In genomic region chr12:62631888-62632490, GRCm38 (mm10) we compare ENCODE assay signal across 15 mouse cellular contexts.
DNase-seq lines count a peak whose midpoint lies in the region; ATAC-seq lines count a peak whose summit lies in the region.
"Had no signal": no experiment of that assay in that cellular context is flagged by ENCODE, and none has a peak within 500 bp of the region (broad histone marks: within the 10 kb centered on the region; RNA-seq: fewer than 3 reads in every experiment).

No protein-coding gene starts in this region.

- no peaks in the 10 kb centered on the region for H3K4me1 ChIP-seq in hindbrain, embryonic 14.5 days (replicated peaks; ENCODE audit: control insufficient read depth, insufficient read depth, low read length)
- H3K4me1 ChIP-seq in hindbrain, embryonic 12.5 days = no peaks in the 10 kb centered on the region
- H3K4me1 ChIP-seq: limb, embryonic 13.5 days; midbrain, embryonic 10.5 days had no signal

- no peak overlapping the region for H3K27ac ChIP-seq in hindbrain, embryonic 14.5 days
- no peak overlapping the region for H3K27ac ChIP-seq in hindbrain, embryonic 12.5 days
- H3K27ac ChIP-seq: limb, embryonic 13.5 days; midbrain, embryonic 10.5 days had no signal

- no peaks in the 10 kb centered on the region for H3K36me3 ChIP-seq in hindbrain, embryonic 14.5 days (replicated peaks; ENCODE audit: control insufficient read depth, insufficient read depth)
- no peaks in the 10 kb centered on the region for H3K36me3 ChIP-seq in hindbrain, embryonic 12.5 days
- H3K36me3 ChIP-seq: limb, embryonic 13.5 days; midbrain, embryonic 10.5 days had no signal

- H3K9ac ChIP-seq in hindbrain, embryonic 14.5 days = no peak overlapping the region
- no peak overlapping the region for H3K9ac ChIP-seq in hindbrain, embryonic 12.5 days
- H3K9ac ChIP-seq: limb, embryonic 13.5 days had no signal

- H3K4me3 ChIP-seq in hindbrain, embryonic 14.5 days (replicated peaks; ENCODE audit: low read length) = no peak overlapping the region
- no peak overlapping the region for H3K4me3 ChIP-seq in hindbrain, embryonic 12.5 days
- H3K4me3 ChIP-seq: limb, embryonic 13.5 days; midbrain, embryonic 10.5 days had no signal

- H3K9me3 ChIP-seq in hindbrain, embryonic 14.5 days (ENCODE audit: control insufficient read depth, low read length) = no peaks in the 10 kb centered on the region
- no peaks in the 10 kb centered on the region for H3K9me3 ChIP-seq in hindbrain, embryonic 12.5 days (replicated peaks)
- H3K9me3 ChIP-seq: limb, embryonic 13.5 days; midbrain, embryonic 10.5 days had no signal

- peak; percentile 30 for DNase-seq in hindbrain, embryonic 14.5 days (ENCODE audit: low spot score)
- peak; percentile 3 for DNase-seq in right cerebral cortex, postnatal 25 days
- no peak for DNase-seq in right cerebral cortex, postnatal 4 days
- peak; percentile 12 to 22 for DNase-seq in cerebellum, postnatal 25 days
- no peak for DNase-seq in kidney, postnatal 25 days
- DNase-seq: heart, postnatal 10 days; kidney, adult 11 months; kidney, postnatal 14 days; lung, postnatal 14 days; thymus, adult 2 months had no signal

- H3K4me2 ChIP-seq in hindbrain, embryonic 14.5 days (replicated peaks) = no peak overlapping the region
- H3K4me2 ChIP-seq in hindbrain, embryonic 12.5 days (replicated peaks) = no peak overlapping the region
- H3K4me2 ChIP-seq: limb, embryonic 13.5 days had no signal

- WGBS in hindbrain, embryonic 14.5 days = 59% methylated on average over 4 of the region's 4 CpGs
- WGBS in hindbrain, embryonic 12.5 days = 74% methylated on average over 4 of the region's 4 CpGs

- ATAC-seq in hindbrain, embryonic 14.5 days (ENCODE audit: low FRiP score) = peak; percentile 60; the same call in 1 of the 2 replicates
- no peak for ATAC-seq in hindbrain, embryonic 12.5 days (ENCODE audit: low FRiP score)
- ATAC-seq in megakaryocyte progenitor cell, adult 5-6 weeks (replicated peaks; ENCODE audit: poor library complexity) = no peak
- ATAC-seq: forebrain, embryonic 16.5 days had no signal

- no peaks in the 10 kb centered on the region for H3K27me3 ChIP-seq in hindbrain, embryonic 14.5 days (ENCODE audit: control insufficient read depth, insufficient read depth, low read length)
- H3K27me3 ChIP-seq in hindbrain, embryonic 12.5 days = no peaks in the 10 kb centered on the region
- H3K27me3 ChIP-seq: limb, embryonic 13.5 days had no signal

Comparison
In these comparisons a context has a peak if more than half of its experiments do, and no peak if none do; other contexts are left out.
1. DNase-seq: peak in hindbrain, embryonic 14.5 days (single experiment), right cerebral cortex, postnatal 25 days (single experiment) and cerebellum, postnatal 25 days (2 of 2); none in right cerebral cortex, postnatal 4 days (single experiment) and kidney, postnatal 25 days (0 of 2).